Mouse (Mus musculus) small intestine, adult 2 months (tissue): Measurements from ENCODE around the gene Rpn1. TPM values are rescaled to one million over a fixed set of nuclear protein-coding genes. Genes with fewer than 3 reads are reported as not detected.
A peak's percentile ranks its signal among the peaks of the same experiment; 100 is the strongest.

Experiments
- H3K27ac ChIP-seq: fragments of 200-500 bp; 2 replicates; pipeline ENCODE4 v1.5.1; 2012; ENCODE audit warnings: low read depth, low read length, control low read depth, inconsistent platforms; ENCODE audit not compliant: insufficient read depth
- H3K27me3 ChIP-seq: fragments of 200-500 bp; 2 replicates; pipeline ENCODE4 v1.6.1; 2012; ENCODE audit warnings: mild to moderate bottlenecking, moderate library complexity, low read length, inconsistent platforms; ENCODE audit not compliant: control insufficient read depth, insufficient read depth
- H3K36me3 ChIP-seq: fragments of 200-500 bp; 2 replicates; pipeline ENCODE4 v1.6.1; 2012; ENCODE audit warnings: mild to moderate bottlenecking, low read length, control low read depth, inconsistent platforms; ENCODE audit not compliant: control insufficient read depth, insufficient read depth
- H3K4me1 ChIP-seq: fragments of 200-500 bp; 2 replicates; pipeline ENCODE4 v1.6.1; 2012; ENCODE audit warnings: low read length, inconsistent platforms, mixed read lengths; ENCODE audit not compliant: control insufficient read depth, insufficient read depth, insufficient read length
- H3K4me3 ChIP-seq: fragments of 200-500 bp; 2 replicates; pipeline ENCODE4 v1.5.1; 2012; ENCODE audit warnings: low read depth, mild to moderate bottlenecking, control low read depth, inconsistent platforms, low read length, moderate library complexity
- CTCF ChIP-seq: fragments of 200-500 bp; IDR thresholded peaks from 2 replicates; pipeline ENCODE4 v1.5.1; 2012; ENCODE audit warnings: low read depth, mild to moderate bottlenecking, control low read depth, inconsistent platforms, low read length, moderate library complexity, mixed read lengths; ENCODE audit not compliant: insufficient replicate concordance, insufficient read length; ENCODE audit errors: extremely low read depth
- POLR2A ChIP-seq: fragments of 200-500 bp; IDR thresholded peaks from 2 replicates; pipeline ENCODE4 v1.6.1; 2012; ENCODE audit warnings: low read depth, mild to moderate bottlenecking, control low read depth, inconsistent platforms, low read length, moderate library complexity
- WGBS: fragments of 180-500 bp; shearing (Covaris S2); methylation state at CpG from one replicate; pipeline ENCODE4 v1.1.7; 2018; 5-methylcytosine and 5-hydroxymethylcytosine counted together
- polyA plus RNA-seq: library from polyadenylated mRNA; depleted of rRNA; stranded (reverse); fragments of >200 nt; gene quantifications from 2 replicates; pipeline ENCODE4 v1.2.3, GENCODE M21; 2012

The Rpn1 gene
- polyA plus RNA-seq, 1 experiment = 104 TPM

- no peak overlapping the region for H3K27ac ChIP-seq
Observed at GRCm38 (mm10) chr6:88105783-88106611, 21.7 kb downstream of the Rpn1 start.

GRCm38 (mm10) chr6:88106612-88107123 lies 22.4 kb downstream of the Rpn1 start:
- peaks cover 2% of the 10 kb centered on the region; the same call in 1 of the 2 replicates for H3K4me1 ChIP-seq
- WGBS = 93% methylated on average over 12 of the region's 12 CpGs
- H3K27me3 ChIP-seq = no peaks in the 10 kb centered on the region
- H3K4me3 ChIP-seq = no peak overlapping the region
- no peak overlapping the region for H3K27ac ChIP-seq
- H3K36me3 ChIP-seq = peaks cover 27% of the 10 kb centered on the region
- TF ChIP-seq CTCF = no peak
- no peak for TF ChIP-seq POLR2A

More at GRCm38 (mm10) chr6:88105783-88106611, 21.7 kb downstream of the Rpn1 start:
- Histone ChIP-seq H3K36me3 (peaks cover 34% of the 10 kb centered on the region), H3K4me1 (peaks cover 2% of the 10 kb centered on the region; the same call in 1 of the 2 replicates), H3K4me3 (peak overlapping the region; percentile 44), H3K27me3 (no peaks in the 10 kb centered on the region)
- WGBS = 10% methylated on average over 32 of the region's 32 CpGs
- TF ChIP-seq CTCF = peak; percentile 84; the same call in 1 of the 2 replicates
- TF ChIP-seq POLR2A = 0 out of 2 replicates have a peak, but pooled peaks have one; percentile 12

GRCm38 (mm10) chr6:88107661-88108535 lies 23.6 kb downstream of the Rpn1 start:
- no peaks in the 10 kb centered on the region for H3K27me3 ChIP-seq
- WGBS = 80% methylated on average over 10 of the region's 10 CpGs

GRCm38 (mm10) chr6:88113139-88113538 lies 28.9 kb downstream of the Rpn1 start:
- H3K4me3 ChIP-seq = no peak overlapping the region
- H3K36me3 ChIP-seq = no peaks in the 10 kb centered on the region
- no peak overlapping the region for H3K27ac ChIP-seq
- H3K27me3 ChIP-seq = no peaks in the 10 kb centered on the region
- no peaks in the 10 kb centered on the region for H3K4me1 ChIP-seq
- WGBS = 44% methylated on average over 7 of the region's 7 CpGs
- TF ChIP-seq CTCF = peak; percentile 90; the same call in 1 of the 2 replicates
- no peak for TF ChIP-seq POLR2A

More at GRCm38 (mm10) chr6:88107661-88108535, 23.6 kb downstream of the Rpn1 start:
- Histone ChIP-seq H3K36me3 (peaks cover 15% of the 10 kb centered on the region), H3K27ac (no peak overlapping the region), H3K4me1 (peaks cover 2% of the 10 kb centered on the region; the same call in 1 of the 2 replicates), H3K4me3 (no peak overlapping the region)
- no peak for TF ChIP-seq POLR2A

- H3K27ac ChIP-seq = no peak overlapping the region
- WGBS = 88% methylated on average over 5 of the region's 5 CpGs
- H3K27me3 ChIP-seq = no peaks in the 10 kb centered on the region
- no peaks in the 10 kb centered on the region for H3K4me1 ChIP-seq
- TF ChIP-seq CTCF = no peak
- TF ChIP-seq POLR2A = no peak
- no peaks in the 10 kb centered on the region for H3K36me3 ChIP-seq
- no peak overlapping the region for H3K4me3 ChIP-seq
Observed at GRCm38 (mm10) chr6:88114414-88114813, 30.1 kb downstream of the Rpn1 start.

- 63% methylated on average over 21 of the region's 21 CpGs for WGBS
- TF ChIP-seq CTCF (no peak), POLR2A (no peak)
- no peaks in the 10 kb centered on the region for H3K36me3 ChIP-seq
- H3K4me1 ChIP-seq = no peaks in the 10 kb centered on the region
- H3K27ac ChIP-seq = no peak overlapping the region
- no peak overlapping the region for H3K4me3 ChIP-seq
- no peaks in the 10 kb centered on the region for H3K27me3 ChIP-seq
Observed at GRCm38 (mm10) chr6:88116347-88117183, 32.3 kb downstream of the Rpn1 start.
